Mouse (Mus musculus) CD8-positive naive resting alpha-beta T cell, adult 2 months (primary cell): ENCODE measurements around the gene Birc5.

ENCODE experiments used
- DNase-seq, 2 experiments: peaks; one replicate each; pipeline ENCODE4 v3.0.0; 2022; ENCODE audit warnings: low read depth in 2 of 2, low spot score in 2 of 2

Birc5 gene

GRCm38 (mm10) chr11:117881787-117882186, 32.7 kb downstream of the Birc5 start:
- no peak for DNase-seq

- DNase-seq: no peak
Measured at GRCm38 (mm10) chr11:117882208-117882607, 33.2 kb downstream of the Birc5 start.

GRCm38 (mm10) chr11:117886000-117886399, 36.9 kb downstream of the Birc5 start:
- no peak for DNase-seq

- DNase-seq: no peak
Measured at GRCm38 (mm10) chr11:117888168-117888852, 39.3 kb downstream of the Birc5 start.

- no peak for DNase-seq
Measured at GRCm38 (mm10) chr11:117888853-117889822, 40.1 kb downstream of the Birc5 start.

DNA sequence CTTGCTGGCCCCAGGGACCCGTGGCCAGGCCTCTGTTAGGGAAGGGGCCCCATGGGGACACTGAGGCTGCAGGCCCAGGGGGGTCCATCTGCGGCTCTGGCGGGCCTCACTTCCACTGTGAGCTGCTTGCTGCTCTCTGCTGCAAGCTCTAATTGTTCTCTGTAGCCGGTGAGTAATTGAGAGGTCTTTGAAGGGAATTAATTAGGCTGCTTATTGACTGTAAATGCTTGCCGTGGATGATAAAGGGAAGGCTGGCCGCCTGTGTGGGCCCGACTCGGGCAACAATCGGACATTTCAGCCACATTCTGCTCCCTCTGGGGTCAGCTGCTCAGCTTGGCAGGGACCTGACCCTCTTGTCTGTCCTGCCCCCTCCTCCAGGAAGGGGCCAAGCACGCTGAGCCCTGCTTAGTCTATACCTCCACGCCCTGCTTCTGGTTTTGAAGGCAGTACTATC, 40.9 kb downstream of the Birc5 start:
- no peak for DNase-seq

DNA sequence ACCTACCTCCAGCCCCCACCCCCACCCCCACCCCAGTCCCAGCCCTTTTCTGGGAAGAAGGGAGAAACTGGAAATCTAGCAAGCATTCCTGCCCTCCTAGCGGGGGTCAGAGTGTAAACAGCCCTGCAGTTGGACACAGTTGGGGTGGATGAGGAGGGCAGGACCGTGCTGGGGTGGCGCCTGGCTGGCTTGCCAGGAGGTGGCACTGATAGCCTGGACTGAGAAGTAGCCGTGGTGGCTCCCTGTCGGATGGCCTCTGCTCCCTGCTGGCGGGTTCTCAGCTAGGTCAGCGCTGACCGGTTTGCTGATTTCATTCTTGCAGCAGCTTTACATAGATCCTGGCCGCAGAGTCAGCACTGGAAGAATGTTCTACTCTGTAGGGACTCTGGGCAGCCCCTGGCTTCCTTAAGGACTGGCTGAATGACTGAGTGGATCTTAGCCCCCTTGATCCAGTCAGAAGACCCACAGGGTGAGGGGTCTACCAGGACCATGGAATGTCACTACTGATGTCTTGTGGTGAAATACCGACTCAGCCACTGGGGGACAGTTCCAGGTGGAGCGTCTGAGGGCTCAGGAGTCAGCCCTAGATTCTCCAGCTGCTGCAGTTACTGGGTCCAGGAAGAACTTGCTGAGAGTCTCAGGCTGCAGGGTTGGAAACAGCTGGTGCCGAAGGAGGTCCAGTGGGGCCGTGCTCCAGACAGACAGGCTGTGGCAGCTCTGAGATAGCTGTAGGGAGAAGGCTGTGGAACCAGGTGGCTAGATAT, 41.6 kb downstream of the Birc5 start:
- DNase-seq: no peak

DNA sequence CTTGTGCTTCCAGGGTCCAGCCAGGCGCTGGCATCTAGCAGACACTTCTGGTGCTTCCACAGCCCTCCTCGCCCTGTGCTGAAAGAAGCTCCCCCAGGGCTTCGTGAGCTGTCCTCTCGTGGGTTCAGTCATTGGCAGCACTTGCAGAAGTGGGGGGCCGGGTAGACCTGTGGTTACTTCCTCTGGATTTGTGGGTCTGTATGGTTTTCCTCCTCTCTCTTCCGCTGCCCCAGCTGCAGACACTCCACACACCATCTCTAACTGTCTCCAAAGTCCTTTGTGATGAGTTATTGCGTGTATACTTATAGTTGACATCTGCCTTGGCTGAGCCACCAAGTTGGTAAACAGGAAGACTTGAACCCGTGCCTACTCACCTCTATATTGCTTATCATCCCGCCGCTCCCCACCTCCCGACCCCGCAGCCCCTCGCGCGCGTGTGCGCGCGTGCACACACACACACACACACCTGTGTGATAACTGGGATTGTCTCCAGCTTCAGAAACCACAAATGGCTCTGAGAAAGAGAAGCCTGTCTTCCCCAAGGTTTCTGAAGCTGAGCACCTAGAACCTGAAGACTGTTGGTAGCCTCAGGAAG, 42.6 kb downstream of the Birc5 start:
- peak in 1 of 2 experiments; percentile 28 for DNase-seq

DNA sequence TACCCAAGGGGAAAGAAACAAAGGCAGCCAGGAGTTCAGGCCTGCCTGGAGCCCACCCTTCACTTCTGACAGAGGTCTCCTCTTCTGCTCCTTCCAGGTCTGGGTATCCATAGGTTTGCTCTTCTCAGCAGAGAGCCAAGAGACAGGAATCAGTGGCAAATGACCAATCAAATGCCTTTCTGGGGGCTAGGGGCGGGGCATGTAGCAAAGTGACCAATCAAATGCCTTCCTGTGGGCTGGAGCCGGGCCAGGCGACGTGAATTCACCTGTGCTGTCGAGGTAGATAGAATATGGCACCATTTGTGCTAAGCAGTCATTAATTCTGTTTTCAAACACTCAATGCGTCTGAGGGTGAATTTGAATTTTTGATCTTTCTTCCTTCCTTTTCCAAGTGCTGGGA, 43.1 kb downstream of the Birc5 start:
- peak; percentile 65 to 78 for DNase-seq

GRCm38 (mm10) chr11:117894676-117895075, 45.6 kb downstream of the Birc5 start:
- no peak for DNase-seq

- no peak for DNase-seq
Measured at GRCm38 (mm10) chr11:117896533-117896932, 47.5 kb downstream of the Birc5 start.

GRCm38 (mm10) chr11:117902282-117902681, 53.2 kb downstream of the Birc5 start:
- DNase-seq: no peak

- DNase-seq: no peak
Measured at GRCm38 (mm10) chr11:117904442-117904841, 55.4 kb downstream of the Birc5 start.
